Mouse (Mus musculus) liver, adult 2 months (tissue): ENCODE data around the gene Hoxa5.

Experiments used
- CTCF ChIP-seq: fragments of 200-500 bp; IDR thresholded peaks from 2 replicates; pipeline ENCODE4 v1.5.1; 2011; ENCODE audit warnings: low read depth, low read length, control low read depth
- POLR2A ChIP-seq: fragments of 200-500 bp; IDR thresholded peaks from 2 replicates; pipeline ENCODE4 v1.6.1; 2011; ENCODE audit warnings: low read length, control low read depth; ENCODE audit not compliant: insufficient read depth; ENCODE audit errors: extremely low read depth

DNA sequence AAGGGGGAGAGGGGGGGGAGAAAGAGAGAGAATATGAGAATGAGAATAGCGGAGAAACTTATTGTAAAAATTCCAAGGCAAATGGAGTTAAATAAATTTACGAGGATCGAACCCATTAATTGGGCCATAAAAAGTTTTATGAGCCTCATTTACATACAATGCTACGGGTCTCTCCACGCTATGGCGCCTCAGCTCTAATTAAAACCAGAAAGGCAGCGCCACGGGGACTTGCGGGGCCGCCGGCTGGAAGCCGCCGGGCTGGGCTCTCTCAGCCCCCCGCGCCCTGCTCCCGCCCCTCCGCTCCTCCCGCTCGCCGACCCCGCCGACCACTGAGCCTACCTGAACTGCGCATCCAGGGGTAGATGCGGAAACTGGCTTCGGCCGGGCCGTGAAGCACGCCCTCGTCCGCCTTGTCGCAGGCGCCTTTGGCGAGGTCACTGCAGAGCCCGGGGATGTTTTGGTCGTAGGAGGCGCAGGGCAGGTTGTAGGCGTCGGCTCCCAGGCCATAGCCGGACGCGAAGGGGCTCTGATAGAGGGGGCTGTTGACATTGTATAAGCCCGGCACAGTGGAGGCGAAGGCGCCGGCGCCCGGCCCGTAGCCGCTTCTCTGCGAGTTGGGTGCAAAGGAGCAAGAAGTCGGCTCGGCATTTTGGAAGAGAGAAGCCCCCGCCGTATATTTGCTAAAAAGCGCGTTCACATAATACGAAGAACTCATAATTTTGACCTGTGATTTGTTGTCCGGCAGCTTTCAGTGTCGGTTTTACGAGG, 12.5 kb upstream of the Hoxa5 start:
- TF ChIP-seq POLR2A (no peak), CTCF (no peak)
